Mouse (Mus musculus): Measurements from ENCODE around the gene Cldn9. TPM values are rescaled to one million over a fixed set of nuclear protein-coding genes. Genes with fewer than 3 reads are reported as not detected.

Gene Cldn9
- total RNA-seq, 2 experiments from 2014 or later = not detected

DNA sequence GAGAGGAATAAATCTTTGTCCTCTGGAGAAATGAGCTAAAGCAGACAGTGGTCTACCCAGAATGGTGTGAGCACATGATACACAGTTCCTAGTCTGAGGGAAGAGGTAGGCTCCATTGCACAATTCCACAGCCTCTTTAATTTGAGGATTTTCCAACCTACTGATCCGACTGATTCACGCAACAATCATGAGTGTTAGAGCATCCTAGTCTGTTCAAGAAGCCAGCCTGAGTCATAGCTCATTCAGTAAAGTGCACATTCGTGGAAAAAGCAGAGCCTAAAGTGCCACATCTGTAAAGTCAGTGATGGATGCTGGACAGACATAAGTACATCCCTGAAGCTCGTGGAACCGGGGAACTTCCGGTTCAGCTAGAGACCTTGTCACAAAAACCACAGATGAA is 32.5 kb downstream of the Cldn9 start:
- no peak for DNase-seq

DNA sequence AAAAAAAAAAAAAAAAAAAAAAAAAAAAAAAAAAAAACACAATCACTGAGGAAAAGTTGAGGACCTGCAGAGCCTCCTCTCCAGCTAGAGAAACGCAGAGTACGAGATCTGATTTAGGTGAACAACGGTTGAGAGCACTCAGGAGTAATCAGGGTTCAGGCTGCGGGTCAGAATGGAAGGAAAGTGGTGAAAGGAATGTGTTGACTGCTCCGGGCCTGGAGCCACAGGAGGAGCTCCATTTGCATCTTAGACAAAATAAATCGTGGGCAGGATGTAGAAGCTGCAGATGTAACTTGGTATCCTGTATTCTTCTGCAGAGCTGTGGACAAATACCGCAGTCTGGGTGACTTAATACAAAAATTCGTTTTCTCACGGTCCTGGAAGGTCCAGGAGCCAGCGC is 37.9 kb downstream of the Cldn9 start:
- DNase-seq = no peak

DNA sequence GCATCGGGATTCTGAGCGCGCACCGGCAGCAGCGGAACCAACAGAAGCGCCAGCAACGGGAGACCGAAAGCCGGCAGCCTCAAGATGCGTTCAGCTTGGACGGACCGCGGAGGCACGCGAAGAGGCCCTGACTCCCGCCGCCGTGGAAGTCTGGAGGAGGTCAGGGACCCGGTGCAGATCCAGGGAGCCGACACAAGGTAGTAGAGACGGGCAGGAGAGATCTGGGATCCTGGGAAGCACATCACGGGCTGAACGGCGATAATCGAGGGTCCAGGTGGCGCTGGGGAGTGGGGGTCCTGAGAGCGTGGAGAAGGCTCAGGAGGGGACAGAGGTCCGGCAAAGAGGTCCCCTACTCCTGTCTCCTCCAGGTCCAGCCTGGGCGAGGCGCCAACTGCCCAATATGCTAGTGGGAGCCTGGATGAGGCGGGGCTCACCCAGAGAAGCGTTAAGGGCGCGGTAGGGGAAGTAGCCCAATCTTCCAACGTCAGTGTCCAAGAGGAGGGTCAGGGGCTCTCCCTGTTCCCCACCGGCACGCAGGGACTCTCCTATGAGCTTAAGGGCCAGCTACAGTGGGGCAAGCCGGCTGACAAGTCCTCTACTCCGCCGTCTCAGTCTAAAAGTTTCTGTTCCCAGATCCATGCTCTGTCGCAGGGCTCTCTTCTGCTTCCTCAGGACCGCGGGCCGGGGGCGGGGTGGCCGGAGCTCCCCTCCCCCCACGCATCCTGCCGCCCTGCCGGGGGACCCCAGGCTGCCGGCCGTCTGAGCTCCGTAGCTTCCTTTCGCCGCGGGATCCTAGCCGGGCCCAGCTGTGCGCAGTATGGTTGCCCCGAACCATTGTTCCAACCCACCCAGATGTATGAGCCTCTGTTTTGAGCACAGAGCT is 39.0 kb downstream of the Cldn9 start, which contains the start of gene Mmp25:
Gene Mmp25, minus strand, starts transcription at position 665 of the 883 bp plus-strand sequence.
- no peak for DNase-seq

Other genes starting within 250 kb of the Cldn9 start
- gene Vmn2r117, start 204.3 kb downstream of the Cldn9 start, total RNA-seq (2021) = not detected
- 10 to 100 TPM; 10.3 to 12.1 TPM for gene Zfp213, start 119.8 kb downstream of the Cldn9 start, total RNA-seq (2021)
- 10 to 100 TPM in 1 of 2 experiments, 1 to 10 TPM in 1; 7.0 to 11.4 TPM for gene Zfp13, start 84.5 kb downstream of the Cldn9 start, total RNA-seq (2021)
- gene Zscan10, start 83.2 kb downstream of the Cldn9 start, total RNA-seq (2021) = not detected
- gene Mmp25, start 38.7 kb downstream of the Cldn9 start, total RNA-seq (2021) = under 1 TPM; 0.20 TPM
- not detected for gene Bicdl2, start 23.5 kb downstream of the Cldn9 start, total RNA-seq (2021)
- gene Hcfc1r1, start 10.4 kb downstream of the Cldn9 start, total RNA-seq (2021) = 100 to 1,000 TPM; 125 to 143 TPM
- gene Thoc6, start 10.1 kb downstream of the Cldn9 start, total RNA-seq (2021) = 10 to 100 TPM; 28.6 to 30.3 TPM
- 100 to 1,000 TPM; 116 to 301 TPM for gene Tnfrsf12a, start 6.6 kb downstream of the Cldn9 start, total RNA-seq (2021)
- gene Cldn6, start 4.8 kb downstream of the Cldn9 start, total RNA-seq (2021) = not detected
- gene 1520401A03Rik, start 38.8 kb upstream of the Cldn9 start, total RNA-seq (2021) = 10 to 100 TPM in 1 of 2 experiments, 1 to 10 TPM in 1; 7.7 to 23.0 TPM
- 1 to 10 TPM; 4.0 to 5.6 TPM for gene Pkmyt1, start 42.3 kb upstream of the Cldn9 start, total RNA-seq (2021)
- gene Paqr4, start 56.8 kb upstream of the Cldn9 start, total RNA-seq (2021) = 10 to 100 TPM in 1 of 2 experiments, 1 to 10 TPM in 1; 9.9 to 13.9 TPM
- not detected for gene Kremen2, start 61.8 kb upstream of the Cldn9 start, total RNA-seq (2021)
- gene Flywch1, start 87.6 kb upstream of the Cldn9 start, total RNA-seq (2021) = 10 to 100 TPM; 60.2 to 61.4 TPM
- gene Flywch2, start 102.1 kb upstream of the Cldn9 start, total RNA-seq (2021) = 1 to 10 TPM; 6.9 to 8.8 TPM
- 100 to 1,000 TPM; 435 to 589 TPM for gene Srrm2, start 106.5 kb upstream of the Cldn9 start, total RNA-seq (2021)
- gene Elob, start 145.1 kb upstream of the Cldn9 start, total RNA-seq (2021) = 100 to 1,000 TPM; 400 to 416 TPM
- not detected for gene Prss33, start 152.0 kb upstream of the Cldn9 start, total RNA-seq (2021)
- not detected for gene Prss32, start 159.8 kb upstream of the Cldn9 start, total RNA-seq (2021)
- gene Prss41, start 160.1 kb upstream of the Cldn9 start, total RNA-seq (2021) = under 1 TPM; 0.36 to 0.89 TPM
- gene Prss21, start 184.0 kb upstream of the Cldn9 start, total RNA-seq (2021) = not detected
- not detected for gene Dcpp1, start 196.8 kb upstream of the Cldn9 start, total RNA-seq (2021)
- gene Dcpp2, start 196.9 kb upstream of the Cldn9 start, total RNA-seq (2021) = not detected
- not detected for gene Dcpp3, start 233.4 kb upstream of the Cldn9 start, total RNA-seq (2021)